Mouse (Mus musculus) heart, adult 2 months (tissue): ENCODE measurements at regions not wholly inside any gene's neighbourhood (a gene's known extent, or its start where the extent isn't known, plus 50 kb on each side); places are given as distances from the start of the nearest gene placed in this dataset.

Experiments
- DNase-seq, 2 experiments: peaks; one replicate each; pipeline ENCODE4 v3.0.0; 2021
- H3K27ac ChIP-seq: fragments of 200-600 bp; 2 replicates; pipeline ENCODE4 v1.8.1; 2022
- H3K27me3 ChIP-seq: fragments of 200-500 bp; 2 replicates; pipeline ENCODE4 v1.6.1; 2012; ENCODE audit warnings: mild to moderate bottlenecking, low read length, inconsistent platforms, mixed read lengths; ENCODE audit not compliant: control insufficient read depth, insufficient read depth
- H3K36me3 ChIP-seq: fragments of 200-500 bp; 2 replicates; pipeline ENCODE4 v1.6.1; 2012; ENCODE audit warnings: low read length, inconsistent platforms; ENCODE audit not compliant: control insufficient read depth, insufficient read depth
- H3K4me1 ChIP-seq: fragments of 200-500 bp; 2 replicates; pipeline ENCODE4 v1.6.1; 2011; ENCODE audit warnings: low read length; ENCODE audit not compliant: control insufficient read depth, insufficient read depth
- H3K4me3 ChIP-seq: fragments of 200-600 bp; 2 replicates; pipeline ENCODE4 v1.8.1; 2022
- H3K79me2 ChIP-seq: fragments of 200-500 bp; replicated peaks from 2 replicates; pipeline ENCODE4 v1.6.1; 2012; ENCODE audit warnings: mild to moderate bottlenecking, inconsistent platforms, low read length, moderate library complexity, mixed read lengths; ENCODE audit not compliant: control insufficient read depth, insufficient read depth
- H3K9ac ChIP-seq: fragments of 200-500 bp; 2 replicates; pipeline ENCODE4 v1.6.1; 2012; ENCODE audit warnings: low read depth, mild to moderate bottlenecking, control low read depth, inconsistent platforms, low read length, mixed read lengths
- CTCF ChIP-seq: fragments of 200-600 bp; IDR thresholded peaks from 2 replicates; pipeline ENCODE4 v1.8.1; 2022; ENCODE audit warnings: antibody characterized with exemption, mild to moderate bottlenecking, moderate library complexity
- EP300 ChIP-seq: fragments of 200-500 bp; IDR thresholded peaks from 2 replicates; pipeline ENCODE4 v1.6.1; 2011; ENCODE audit warnings: low read depth, low read length, control low read depth; ENCODE audit not compliant: insufficient read depth
- POLR2A ChIP-seq: fragments of 200-500 bp; IDR thresholded peaks from 2 replicates; pipeline ENCODE4 v1.6.1; 2011; ENCODE audit warnings: mild to moderate bottlenecking, low read depth, low read length, control low read depth; ENCODE audit not compliant: insufficient read depth
- WGBS: fragments of 180-500 bp; shearing (Covaris S2); methylation state at CpG from one replicate; pipeline ENCODE4 v1.1.7; 2018; 5-methylcytosine and 5-hydroxymethylcytosine counted together
- intact Hi-C: fragments of 180-260 bp; cut with DNase I; formaldehyde crosslinking; loops from one replicate; pipeline ENCODE4 v1.15.1; 2025

- Histone ChIP-seq H3K27me3 (no peaks in the 10 kb centered on the region), H3K79me2 (no peaks in the 10 kb centered on the region), H3K27ac (no peak overlapping the region), H3K4me3 (no peak overlapping the region), H3K36me3 (no peaks in the 10 kb centered on the region), H3K9ac (no peak overlapping the region), H3K4me1 (no peaks in the 10 kb centered on the region)
- no peak for DNase-seq
- 40% methylated on average over 4 of the region's 4 CpGs for WGBS
- intact Hi-C loops, result no loop called here
- no peak for TF ChIP-seq CTCF
- TF ChIP-seq EP300, result no peak
- TF ChIP-seq POLR2A, result no peak
Observed at GRCm38 (mm10) chr3:3829020-3829419, 1921.6 kb upstream of the Gm8797 start.

GRCm38 (mm10) chr3:3831411-3832286 is 1919.0 kb upstream of the Gm8797 start:
- Histone ChIP-seq H3K27ac (no peak overlapping the region), H3K4me1 (no peaks in the 10 kb centered on the region), H3K79me2 (no peaks in the 10 kb centered on the region), H3K36me3 (no peaks in the 10 kb centered on the region), H3K27me3 (no peaks in the 10 kb centered on the region), H3K4me3 (no peak overlapping the region), H3K9ac (no peak overlapping the region)
- TF ChIP-seq EP300 (no peak), POLR2A (no peak), CTCF (no peak)
- DNase-seq, result no peak
- intact Hi-C loops, result no loop called here
- WGBS, result 70% methylated on average over 7 of the region's 7 CpGs
